Mouse (Mus musculus): ENCODE measurements at regions not wholly inside any gene's neighbourhood (a gene's known extent, or its start where the extent isn't known, plus 50 kb on each side); places are given as distances from the start of the nearest gene placed in this dataset.

GRCm38 (mm10) chr4:31404840-31405714 lies 558.8 kb upstream of the Map3k7 start:
- no peak for ATAC-seq (ENCODE audit: low FRiP score, low TSS enrichment)
- Histone ChIP-seq H3K27me3 (ENCODE audit: control insufficient read depth, insufficient read depth, low read length) (no peaks in the 10 kb centered on the region), H3K27ac (ENCODE audit: low read depth, low read length) (no peak overlapping the region), H3K9ac (ENCODE audit: low read depth, low read length) (no peak overlapping the region), H3K4me2 (replicated peaks; ENCODE audit: low read depth, low read length) (no peak overlapping the region), H3K36me3 (ENCODE audit: control insufficient read depth, insufficient read depth, low read length) (no peaks in the 10 kb centered on the region), H3K4me3 (ENCODE audit: low read length) (no peak overlapping the region), H3K9me3 (ENCODE audit: control insufficient read depth, low read length) (no peaks in the 10 kb centered on the region), H3K4me1 (ENCODE audit: control insufficient read depth, insufficient read depth, low read length) (no peaks in the 10 kb centered on the region)
- WGBS, result 67% methylated on average over 16 of the region's 16 CpGs

- 75% methylated on average over 3 of the region's 3 CpGs for WGBS
Measured at GRCm38 (mm10) chr4:31410157-31410556, 553.7 kb upstream of the Map3k7 start.

DNA sequence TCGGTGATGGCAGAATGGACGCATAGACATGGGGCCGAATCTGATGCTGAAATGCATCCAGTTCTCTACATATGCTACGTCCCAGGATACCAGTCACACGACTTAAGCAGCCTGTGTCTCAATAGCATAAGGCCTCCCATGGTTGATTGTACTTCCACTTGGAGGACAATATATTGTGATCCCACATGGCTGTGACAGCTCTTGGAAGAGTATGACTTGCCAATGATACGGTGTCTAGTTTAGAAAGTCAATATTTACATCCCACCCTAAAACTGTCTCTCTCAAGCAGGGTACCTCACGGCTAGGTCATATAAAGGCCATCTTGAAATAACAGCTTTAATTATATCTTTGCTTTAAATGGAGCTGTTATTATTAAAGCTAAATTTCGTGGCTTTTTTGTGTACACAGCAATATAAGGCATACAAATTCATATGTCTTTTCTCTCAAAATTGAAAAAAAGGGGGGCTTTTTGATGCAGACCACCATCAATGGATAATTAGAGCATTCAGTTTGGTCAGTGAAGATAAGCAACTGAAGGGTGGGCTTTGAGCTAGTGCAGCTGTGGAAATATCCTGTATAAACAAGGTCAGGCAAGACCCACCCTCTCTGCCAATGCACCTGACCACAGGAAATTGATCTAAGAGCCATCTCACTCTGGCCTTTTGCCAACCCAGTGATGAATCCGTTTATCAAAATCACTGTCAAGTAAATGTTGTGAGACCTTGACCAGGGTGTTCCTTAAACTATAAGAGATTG lies 551.9 kb upstream of the Map3k7 start:
- Histone ChIP-seq H3K4me2 (replicated peaks; ENCODE audit: low read depth, low read length) (no peak overlapping the region), H3K4me1 (ENCODE audit: control insufficient read depth, insufficient read depth, low read length) (0 out of 2 replicates have a peak, but pooled peaks cover 3% of the 10 kb centered on the region), H3K27ac (ENCODE audit: low read depth, low read length) (no peak overlapping the region), H3K36me3 (ENCODE audit: control insufficient read depth, insufficient read depth, low read length) (no peaks in the 10 kb centered on the region), H3K9me3 (ENCODE audit: control insufficient read depth, low read length) (no peaks in the 10 kb centered on the region), H3K27me3 (ENCODE audit: control insufficient read depth, insufficient read depth, low read length) (no peaks in the 10 kb centered on the region), H3K9ac (ENCODE audit: low read depth, low read length) (no peak overlapping the region), H3K4me3 (ENCODE audit: low read length) (no peak overlapping the region)
- 50% methylated on average over 9 of the region's 9 CpGs for WGBS
- no peak for ATAC-seq (ENCODE audit: low FRiP score, low TSS enrichment)

More at GRCm38 (mm10) chr4:31410157-31410556, 553.7 kb upstream of the Map3k7 start:
- Histone ChIP-seq H3K4me1 (ENCODE audit: control insufficient read depth, insufficient read depth, low read length) (0 out of 2 replicates have a peak, but pooled peaks cover 3% of the 10 kb centered on the region), H3K4me3 (ENCODE audit: low read length) (no peak overlapping the region), H3K27ac (ENCODE audit: low read depth, low read length) (no peak overlapping the region), H3K36me3 (ENCODE audit: control insufficient read depth, insufficient read depth, low read length) (no peaks in the 10 kb centered on the region), H3K4me2 (replicated peaks; ENCODE audit: low read depth, low read length) (no peak overlapping the region), H3K9me3 (ENCODE audit: control insufficient read depth, low read length) (no peaks in the 10 kb centered on the region), H3K27me3 (ENCODE audit: control insufficient read depth, insufficient read depth, low read length) (no peaks in the 10 kb centered on the region), H3K9ac (ENCODE audit: low read depth, low read length) (no peak overlapping the region)
- no peak for ATAC-seq (ENCODE audit: low FRiP score, low TSS enrichment)

DNA sequence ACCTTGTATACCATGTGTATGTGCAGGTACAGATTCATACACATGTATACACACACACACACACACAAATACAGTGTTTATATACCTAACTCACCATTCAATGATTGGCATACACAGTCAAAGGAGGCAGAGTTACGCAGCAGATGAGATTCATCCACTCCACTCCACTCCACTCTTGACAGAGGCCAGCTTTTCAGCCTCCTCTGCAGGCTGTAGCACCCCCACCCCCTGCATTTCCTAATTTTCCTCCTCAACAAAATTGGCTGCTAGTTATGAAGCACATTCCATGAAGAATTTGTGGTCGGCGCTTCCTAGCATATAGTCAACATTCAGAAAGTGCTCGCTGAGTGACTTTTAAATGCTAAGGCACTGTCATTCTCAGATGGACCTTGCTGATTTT lies 546.7 kb upstream of the Map3k7 start:
- Histone ChIP-seq H3K27me3 (ENCODE audit: control insufficient read depth, insufficient read depth, low read length) (no peaks in the 10 kb centered on the region), H3K4me3 (ENCODE audit: low read length) (no peak overlapping the region), H3K36me3 (ENCODE audit: control insufficient read depth, insufficient read depth, low read length) (no peaks in the 10 kb centered on the region), H3K4me1 (ENCODE audit: control insufficient read depth, insufficient read depth, low read length) (0 out of 2 replicates have a peak, but pooled peaks cover 3% of the 10 kb centered on the region), H3K4me2 (replicated peaks; ENCODE audit: low read depth, low read length) (no peak overlapping the region), H3K27ac (ENCODE audit: low read depth, low read length) (no peak overlapping the region), H3K9ac (ENCODE audit: low read depth, low read length) (no peak overlapping the region), H3K9me3 (ENCODE audit: control insufficient read depth, low read length) (no peaks in the 10 kb centered on the region; the same call in 1 of the 2 replicates)
- ATAC-seq (ENCODE audit: low FRiP score, low TSS enrichment), result no peak
- WGBS, result 89% methylated on average over 4 of the region's 4 CpGs

GRCm38 (mm10) chr4:31419240-31419639 lies 544.7 kb upstream of the Map3k7 start:
- Histone ChIP-seq H3K27ac (ENCODE audit: low read depth, low read length) (no peak overlapping the region), H3K4me3 (ENCODE audit: low read length) (no peak overlapping the region), H3K36me3 (ENCODE audit: control insufficient read depth, insufficient read depth, low read length) (no peaks in the 10 kb centered on the region), H3K4me2 (replicated peaks; ENCODE audit: low read depth, low read length) (no peak overlapping the region), H3K4me1 (ENCODE audit: control insufficient read depth, insufficient read depth, low read length) (no peaks in the 10 kb centered on the region), H3K9me3 (ENCODE audit: control insufficient read depth, low read length) (no peaks in the 10 kb centered on the region; the same call in 1 of the 2 replicates), H3K9ac (ENCODE audit: low read depth, low read length) (no peak overlapping the region), H3K27me3 (ENCODE audit: control insufficient read depth, insufficient read depth, low read length) (no peaks in the 10 kb centered on the region)
- peak; percentile 35; the same call in 1 of the 2 replicates for ATAC-seq (ENCODE audit: low FRiP score, low TSS enrichment)
- 10% methylated on average over 6 of the region's 6 CpGs for WGBS

GRCm38 (mm10) chr4:31420167-31420566 lies 543.7 kb upstream of the Map3k7 start:
- Histone ChIP-seq H3K4me2 (replicated peaks; ENCODE audit: low read depth, low read length) (no peak overlapping the region), H3K27me3 (ENCODE audit: control insufficient read depth, insufficient read depth, low read length) (no peaks in the 10 kb centered on the region), H3K9me3 (ENCODE audit: control insufficient read depth, low read length) (no peaks in the 10 kb centered on the region; the same call in 1 of the 2 replicates), H3K4me1 (ENCODE audit: control insufficient read depth, insufficient read depth, low read length) (no peaks in the 10 kb centered on the region), H3K36me3 (ENCODE audit: control insufficient read depth, insufficient read depth, low read length) (no peaks in the 10 kb centered on the region), H3K27ac (ENCODE audit: low read depth, low read length) (no peak overlapping the region), H3K4me3 (ENCODE audit: low read length) (no peak overlapping the region), H3K9ac (ENCODE audit: low read depth, low read length) (no peak overlapping the region)
- no peak for ATAC-seq (ENCODE audit: low FRiP score, low TSS enrichment)
- 74% methylated on average over 9 of the region's 9 CpGs for WGBS

- no peaks in the 10 kb centered on the region for H3K27me3 ChIP-seq (ENCODE audit: control insufficient read depth, insufficient read depth, low read length)
- no peak overlapping the region for H3K4me3 ChIP-seq (ENCODE audit: low read length)
- no peak overlapping the region for H3K4me2 ChIP-seq (replicated peaks; ENCODE audit: low read depth, low read length)
- no peaks in the 10 kb centered on the region; the same call in 1 of the 2 replicates for H3K9me3 ChIP-seq (ENCODE audit: control insufficient read depth, low read length)
- H3K4me1 ChIP-seq (ENCODE audit: control insufficient read depth, insufficient read depth, low read length), result no peaks in the 10 kb centered on the region
- ATAC-seq (ENCODE audit: low FRiP score, low TSS enrichment), result no peak
- no peak overlapping the region for H3K27ac ChIP-seq (ENCODE audit: low read depth, low read length)
- H3K9ac ChIP-seq (ENCODE audit: low read depth, low read length), result no peak overlapping the region
- WGBS, result 77% methylated on average over 5 of the region's 5 CpGs
- H3K36me3 ChIP-seq (ENCODE audit: control insufficient read depth, insufficient read depth, low read length), result no peaks in the 10 kb centered on the region
Measured at GRCm38 (mm10) chr4:31421386-31421785, 542.5 kb upstream of the Map3k7 start.

- WGBS, result 46% methylated on average over 7 of the region's 7 CpGs
- no peak overlapping the region for H3K27ac ChIP-seq (ENCODE audit: low read depth, low read length)
- H3K4me2 ChIP-seq (replicated peaks; ENCODE audit: low read depth, low read length), result no peak overlapping the region
- H3K4me1 ChIP-seq (ENCODE audit: control insufficient read depth, insufficient read depth, low read length), result no peaks in the 10 kb centered on the region
- ATAC-seq (ENCODE audit: low FRiP score, low TSS enrichment), result no peak
- H3K9ac ChIP-seq (ENCODE audit: low read depth, low read length), result no peak overlapping the region
- no peaks in the 10 kb centered on the region for H3K9me3 ChIP-seq (ENCODE audit: control insufficient read depth, low read length)
- H3K27me3 ChIP-seq (ENCODE audit: control insufficient read depth, insufficient read depth, low read length), result no peaks in the 10 kb centered on the region
- H3K4me3 ChIP-seq (ENCODE audit: low read length), result no peak overlapping the region
- no peaks in the 10 kb centered on the region for H3K36me3 ChIP-seq (ENCODE audit: control insufficient read depth, insufficient read depth, low read length)
Measured at GRCm38 (mm10) chr4:31425135-31425534, 538.8 kb upstream of the Map3k7 start.

DNA sequence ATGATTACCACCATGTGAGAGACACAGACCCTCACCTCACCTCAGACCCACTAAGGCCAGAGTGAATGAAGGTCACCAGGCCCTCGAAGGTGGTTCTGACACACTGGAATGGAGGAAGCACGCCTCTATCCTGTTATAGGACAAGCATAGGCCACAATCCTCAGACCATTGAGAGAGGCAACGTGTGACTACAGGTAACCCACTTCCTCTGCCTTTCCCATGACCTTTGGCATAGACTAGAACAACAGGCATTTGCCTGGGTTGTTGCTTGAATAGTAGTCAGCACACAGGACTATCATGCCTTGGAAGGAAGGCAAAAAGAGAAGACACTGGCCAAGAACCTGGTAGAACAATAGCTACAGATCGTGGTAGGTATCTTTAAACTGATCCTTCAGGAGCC lies 538.2 kb upstream of the Map3k7 start:
- ATAC-seq (ENCODE audit: low FRiP score, low TSS enrichment), result no peak
- whole genome bisulfite sequencing, result 69% methylated on average over 4 of the region's 4 CpGs
- no peak overlapping the region for H3K9ac ChIP-seq (ENCODE audit: low read depth, low read length)
- H3K27me3 ChIP-seq (ENCODE audit: control insufficient read depth, insufficient read depth, low read length), result no peaks in the 10 kb centered on the region
- no peaks in the 10 kb centered on the region for H3K9me3 ChIP-seq (ENCODE audit: control insufficient read depth, low read length)
- H3K4me2 ChIP-seq (replicated peaks; ENCODE audit: low read depth, low read length), result no peak overlapping the region
- H3K36me3 ChIP-seq (ENCODE audit: control insufficient read depth, insufficient read depth, low read length), result no peaks in the 10 kb centered on the region
- no peaks in the 10 kb centered on the region for H3K4me1 ChIP-seq (ENCODE audit: control insufficient read depth, insufficient read depth, low read length)
- no peak overlapping the region for H3K4me3 ChIP-seq (ENCODE audit: low read length)
- no peak overlapping the region for H3K27ac ChIP-seq (ENCODE audit: low read depth, low read length)
